Mouse (Mus musculus) olfactory bulb, adult 2 months (tissue): ENCODE results near the gene Pex3. TPM values are rescaled to one million over a fixed set of nuclear protein-coding genes. Genes with fewer than 3 reads are reported as not detected.

Source experiments
- H3K27ac ChIP-seq: fragments of 200-500 bp; 2 replicates; pipeline ENCODE4 v1.5.1; 2012; ENCODE audit warnings: low read depth, low read length; ENCODE audit not compliant: insufficient read depth
- H3K4me1 ChIP-seq: fragments of 200-500 bp; 2 replicates; pipeline ENCODE4 v1.6.1; 2012; ENCODE audit warnings: low read length; ENCODE audit not compliant: control insufficient read depth, insufficient read depth
- H3K4me3 ChIP-seq: fragments of 200-500 bp; 2 replicates; pipeline ENCODE4 v1.5.1; 2012; ENCODE audit warnings: mild to moderate bottlenecking, low read depth, low read length, moderate library complexity; ENCODE audit not compliant: insufficient read depth
- CTCF ChIP-seq: fragments of 200-500 bp; IDR thresholded peaks from 2 replicates; pipeline ENCODE4 v1.5.1; 2012; ENCODE audit warnings: low read depth, mild to moderate bottlenecking, low read length, moderate library complexity; ENCODE audit not compliant: insufficient read depth
- POLR2A ChIP-seq: fragments of 200-500 bp; IDR thresholded peaks from 2 replicates; pipeline ENCODE4 v1.6.1; 2012; ENCODE audit warnings: mild to moderate bottlenecking, low read depth, low read length, moderate library complexity; ENCODE audit not compliant: insufficient read depth
- WGBS: fragments of 180-500 bp; shearing (Covaris S2); methylation state at CpG from one replicate; pipeline ENCODE4 v1.1.7; 2018; 5-methylcytosine and 5-hydroxymethylcytosine counted together
- polyA plus RNA-seq: library from polyadenylated mRNA; stranded (reverse); fragments of >200 nt; gene quantifications from 2 replicates; pipeline ENCODE4 v1.2.4, GENCODE M21; 2012; ENCODE audit warnings: low replicate concordance; ENCODE audit not compliant: missing spikeins, insufficient read depth, insufficient read length

Gene Pex3
- polyA plus RNA-seq, 1 experiment: not detected

- peaks cover 7% of the 10 kb centered on the region; the same call in 1 of the 2 replicates for H3K4me1 ChIP-seq
- H3K4me3 ChIP-seq: peak overlapping the region; percentile 73
- H3K27ac ChIP-seq: peak overlapping the region; percentile 23; the same call in 1 of the 2 replicates
- peak; percentile 29; the same call in 1 of the 2 replicates for TF ChIP-seq POLR2A
- no peak for TF ChIP-seq CTCF
- 0% methylated on average over 30 of the region's 30 CpGs for WGBS
Observed at GRCm38 (mm10) chr10:13500938-13501496, 51.9 kb downstream of the Pex3 start.

GRCm38 (mm10) chr10:13500473-13500872, 52.5 kb downstream of the Pex3 start:
- 52% methylated on average over 9 of the region's 9 CpGs for WGBS
- H3K4me1 ChIP-seq: peaks cover 5% of the 10 kb centered on the region; the same call in 1 of the 2 replicates

GRCm38 (mm10) chr10:13499331-13499730, 53.6 kb downstream of the Pex3 start, which contains the start of gene Fuca2:
Gene Fuca2 (plus strand): TSS chr10:13499540.
- Histone ChIP-seq H3K4me3 (no peak within 1 kb of the TSS), H3K27ac (no peak within 1 kb of the TSS; the same call in 1 of the 2 replicates), H3K4me1 (peaks cover 5% of the 10 kb centered on the region; the same call in 1 of the 2 replicates)
- WGBS: 92% methylated on average over 2 of the region's 2 CpGs
- no peak for TF ChIP-seq POLR2A
- TF ChIP-seq CTCF: no peak

More at GRCm38 (mm10) chr10:13500473-13500872, 52.5 kb downstream of the Pex3 start:
- TF ChIP-seq CTCF: no peak
- no peak for TF ChIP-seq POLR2A
- Histone ChIP-seq H3K27ac (no peak overlapping the region), H3K4me3 (peak overlapping the region; percentile 73)

- Histone ChIP-seq H3K27ac (no peak overlapping the region), H3K4me3 (no peak overlapping the region), H3K4me1 (0 out of 2 replicates have a peak, but pooled peaks cover 2% of the 10 kb centered on the region)
- WGBS: 91% methylated on average over 3 of the region's 3 CpGs
- no peak for TF ChIP-seq POLR2A
- no peak for TF ChIP-seq CTCF
Observed at GRCm38 (mm10) chr10:13496315-13496714, 56.6 kb downstream of the Pex3 start.

GRCm38 (mm10) chr10:13493978-13494686, 58.8 kb downstream of the Pex3 start:
- WGBS: 93% methylated on average over 9 of the region's 9 CpGs
- Histone ChIP-seq H3K4me1 (no peaks in the 10 kb centered on the region), H3K27ac (no peak overlapping the region), H3K4me3 (no peak overlapping the region)
- TF ChIP-seq POLR2A (no peak), CTCF (no peak)

- Histone ChIP-seq H3K4me1 (no peaks in the 10 kb centered on the region), H3K4me3 (no peak overlapping the region), H3K27ac (no peak overlapping the region)
- TF ChIP-seq CTCF: no peak
- no peak for TF ChIP-seq POLR2A
- 78% methylated on average over 6 of the region's 6 CpGs for WGBS
Observed at GRCm38 (mm10) chr10:13489671-13490070, 63.3 kb downstream of the Pex3 start.

- Histone ChIP-seq H3K27ac (no peak overlapping the region), H3K4me3 (no peak overlapping the region), H3K4me1 (no peaks in the 10 kb centered on the region)
- WGBS: 64% methylated on average over 4 of the region's 4 CpGs
- no peak for TF ChIP-seq POLR2A
- no peak for TF ChIP-seq CTCF
Observed at GRCm38 (mm10) chr10:13485958-13486357, 67.0 kb downstream of the Pex3 start.

GRCm38 (mm10) chr10:13479341-13479740, 73.6 kb downstream of the Pex3 start:
- 84% methylated on average over 6 of the region's 6 CpGs for WGBS

GRCm38 (mm10) chr10:13475121-13475520, 77.8 kb downstream of the Pex3 start:
- H3K27ac ChIP-seq: no peak overlapping the region
- WGBS: 43% methylated on average over 7 of the region's 7 CpGs
- H3K4me1 ChIP-seq: peaks cover 13% of the 10 kb centered on the region
- no peak overlapping the region for H3K4me3 ChIP-seq
- TF ChIP-seq CTCF (no peak), POLR2A (no peak)

More at GRCm38 (mm10) chr10:13479341-13479740, 73.6 kb downstream of the Pex3 start:
- Histone ChIP-seq H3K4me1 (peaks cover 8% of the 10 kb centered on the region; the same call in 1 of the 2 replicates), H3K27ac (no peak overlapping the region), H3K4me3 (no peak overlapping the region)
- TF ChIP-seq CTCF (no peak), POLR2A (no peak)
